Mouse (Mus musculus): ENCODE measurements around the gene Rassf10. TPM values are rescaled to one million over a fixed set of nuclear protein-coding genes. Genes with fewer than 3 reads are reported as not detected.

Gene Rassf10
- polyA plus RNA-seq (2014; fragmentation: Nextera tagmentation; extraction: Ambion mirVana): 2.7 and 2.8 TPM in 2 replicates

- WGBS: under 1% methylated on average over 41 of the region's 41 CpGs
- DNase-seq: peak; percentile 66
- no peaks in the 10 kb centered on the region for H3K36me3 ChIP-seq (ENCODE audit: control insufficient read depth, insufficient read depth, low read length)
- H3K27me3 ChIP-seq (ENCODE audit: control insufficient read depth, insufficient read depth, low read length): peaks cover 40% of the 10 kb centered on the region
- H3K4me3 ChIP-seq (replicated peaks; ENCODE audit: low read depth, low read length): peak within 1 kb of the TSS; percentile 41
- H3K9ac ChIP-seq (replicated peaks; ENCODE audit: low read length): peak within 1 kb of the TSS; percentile 43
- peaks cover 13% of the 10 kb centered on the region; the same call in 1 of the 2 replicates for H3K4me1 ChIP-seq (ENCODE audit: control insufficient read depth, insufficient read depth, low read length)
- no peak within 1 kb of the TSS for H3K27ac ChIP-seq (replicated peaks; ENCODE audit: low read depth, low read length)
- H3K9me3 ChIP-seq (ENCODE audit: control insufficient read depth, low read length): no peaks in the 10 kb centered on the region
- H3K4me2 ChIP-seq (ENCODE audit: low read length): peak within 1 kb of the TSS; percentile 71
- ATAC-seq (ENCODE audit: low FRiP score, low TSS enrichment): peak; percentile 57
Measured at GRCm38 (mm10) chr7:112953777-112954291, at the start of gene Rassf10. Gene Rassf10, plus strand, starts transcription at chr7:112953962.

GRCm38 (mm10) chr7:112906848-112907247 lies 46.9 kb upstream of the Rassf10 start:
- Histone ChIP-seq H3K27ac (replicated peaks; ENCODE audit: low read depth, low read length) (no peak overlapping the region), H3K4me1 (ENCODE audit: control insufficient read depth, insufficient read depth, low read length) (no peaks in the 10 kb centered on the region), H3K36me3 (ENCODE audit: control insufficient read depth, insufficient read depth, low read length) (no peaks in the 10 kb centered on the region), H3K9ac (replicated peaks; ENCODE audit: low read length) (no peak overlapping the region), H3K4me2 (ENCODE audit: low read length) (no peak overlapping the region), H3K9me3 (ENCODE audit: control insufficient read depth, low read length) (no peaks in the 10 kb centered on the region), H3K4me3 (replicated peaks; ENCODE audit: low read depth, low read length) (no peak overlapping the region), H3K27me3 (ENCODE audit: control insufficient read depth, insufficient read depth, low read length) (no peaks in the 10 kb centered on the region)
- no peak for ATAC-seq (ENCODE audit: low FRiP score, low TSS enrichment)
- DNase-seq: no peak
- WGBS: 79% methylated on average over 5 of the region's 5 CpGs

- H3K9me3 ChIP-seq (ENCODE audit: control insufficient read depth, low read length): no peaks in the 10 kb centered on the region
- H3K36me3 ChIP-seq (ENCODE audit: control insufficient read depth, insufficient read depth, low read length): no peaks in the 10 kb centered on the region
- 74% methylated on average over 2 of the region's 2 CpGs for WGBS
- DNase-seq (no peak), ATAC-seq (ENCODE audit: low FRiP score, low TSS enrichment) (no peak)
- H3K4me3 ChIP-seq (replicated peaks; ENCODE audit: low read depth, low read length): no peak overlapping the region
- H3K4me1 ChIP-seq (ENCODE audit: control insufficient read depth, insufficient read depth, low read length): no peaks in the 10 kb centered on the region
- H3K4me2 ChIP-seq (ENCODE audit: low read length): no peak overlapping the region
- no peak overlapping the region for H3K9ac ChIP-seq (replicated peaks; ENCODE audit: low read length)
- H3K27ac ChIP-seq (replicated peaks; ENCODE audit: low read depth, low read length): no peak overlapping the region
- H3K27me3 ChIP-seq (ENCODE audit: control insufficient read depth, insufficient read depth, low read length): no peaks in the 10 kb centered on the region
Measured at GRCm38 (mm10) chr7:112907468-112907867, 46.3 kb upstream of the Rassf10 start.

GRCm38 (mm10) chr7:112909164-112909563 lies 44.6 kb upstream of the Rassf10 start:
- ATAC-seq (ENCODE audit: low FRiP score, low TSS enrichment) (no peak), DNase-seq (no peak)
- H3K27ac ChIP-seq (replicated peaks; ENCODE audit: low read depth, low read length): no peak overlapping the region
- no peak overlapping the region for H3K9ac ChIP-seq (replicated peaks; ENCODE audit: low read length)
- H3K4me3 ChIP-seq (replicated peaks; ENCODE audit: low read depth, low read length): no peak overlapping the region
- no peaks in the 10 kb centered on the region for H3K36me3 ChIP-seq (ENCODE audit: control insufficient read depth, insufficient read depth, low read length)
- no peaks in the 10 kb centered on the region for H3K4me1 ChIP-seq (ENCODE audit: control insufficient read depth, insufficient read depth, low read length)
- H3K4me2 ChIP-seq (ENCODE audit: low read length): no peak overlapping the region
- no peaks in the 10 kb centered on the region for H3K27me3 ChIP-seq (ENCODE audit: control insufficient read depth, insufficient read depth, low read length)
- WGBS: 84% methylated on average over 10 of the region's 10 CpGs
- no peaks in the 10 kb centered on the region for H3K9me3 ChIP-seq (ENCODE audit: control insufficient read depth, low read length)

- Histone ChIP-seq H3K9ac (replicated peaks; ENCODE audit: low read length) (no peak overlapping the region), H3K4me3 (replicated peaks; ENCODE audit: low read depth, low read length) (no peak overlapping the region), H3K27me3 (ENCODE audit: control insufficient read depth, insufficient read depth, low read length) (no peaks in the 10 kb centered on the region), H3K4me1 (ENCODE audit: control insufficient read depth, insufficient read depth, low read length) (no peaks in the 10 kb centered on the region; the same call in 1 of the 2 replicates), H3K4me2 (ENCODE audit: low read length) (no peak overlapping the region), H3K36me3 (ENCODE audit: control insufficient read depth, insufficient read depth, low read length) (no peaks in the 10 kb centered on the region), H3K9me3 (ENCODE audit: control insufficient read depth, low read length) (no peaks in the 10 kb centered on the region), H3K27ac (replicated peaks; ENCODE audit: low read depth, low read length) (no peak overlapping the region)
- 91% methylated on average over 3 of the region's 3 CpGs for WGBS
- ATAC-seq (ENCODE audit: low FRiP score, low TSS enrichment) (no peak), DNase-seq (no peak)
Measured at GRCm38 (mm10) chr7:112912969-112913368, 40.8 kb upstream of the Rassf10 start.

GRCm38 (mm10) chr7:112915571-112915970 lies 38.2 kb upstream of the Rassf10 start:
- Histone ChIP-seq H3K27ac (replicated peaks; ENCODE audit: low read depth, low read length) (no peak overlapping the region), H3K4me1 (ENCODE audit: control insufficient read depth, insufficient read depth, low read length) (peaks cover 4% of the 10 kb centered on the region; the same call in 1 of the 2 replicates), H3K36me3 (ENCODE audit: control insufficient read depth, insufficient read depth, low read length) (no peaks in the 10 kb centered on the region), H3K9me3 (ENCODE audit: control insufficient read depth, low read length) (no peaks in the 10 kb centered on the region), H3K4me3 (replicated peaks; ENCODE audit: low read depth, low read length) (no peak overlapping the region), H3K27me3 (ENCODE audit: control insufficient read depth, insufficient read depth, low read length) (no peaks in the 10 kb centered on the region), H3K9ac (replicated peaks; ENCODE audit: low read length) (no peak overlapping the region), H3K4me2 (ENCODE audit: low read length) (no peak overlapping the region)
- DNase-seq: no peak
- no peak for ATAC-seq (ENCODE audit: low FRiP score, low TSS enrichment)
- 44% methylated on average over 4 of the region's 4 CpGs for WGBS

GRCm38 (mm10) chr7:112917613-112918278 lies 36.0 kb upstream of the Rassf10 start:
- DNase-seq (no peak), ATAC-seq (ENCODE audit: low FRiP score, low TSS enrichment) (no peak)
- no peaks in the 10 kb centered on the region for H3K36me3 ChIP-seq (ENCODE audit: control insufficient read depth, insufficient read depth, low read length)
- H3K27me3 ChIP-seq (ENCODE audit: control insufficient read depth, insufficient read depth, low read length): no peaks in the 10 kb centered on the region
- WGBS: 56% methylated on average over 10 of the region's 10 CpGs
- no peak overlapping the region for H3K4me2 ChIP-seq (ENCODE audit: low read length)
- H3K4me3 ChIP-seq (replicated peaks; ENCODE audit: low read depth, low read length): no peak overlapping the region
- no peak overlapping the region for H3K9ac ChIP-seq (replicated peaks; ENCODE audit: low read length)
- peaks cover 4% of the 10 kb centered on the region for H3K4me1 ChIP-seq (ENCODE audit: control insufficient read depth, insufficient read depth, low read length)
- no peak overlapping the region for H3K27ac ChIP-seq (replicated peaks; ENCODE audit: low read depth, low read length)
- no peaks in the 10 kb centered on the region for H3K9me3 ChIP-seq (ENCODE audit: control insufficient read depth, low read length)

- Histone ChIP-seq H3K4me2 (ENCODE audit: low read length) (peak overlapping the region; percentile 37), H3K9ac (replicated peaks; ENCODE audit: low read length) (no peak overlapping the region), H3K9me3 (ENCODE audit: control insufficient read depth, low read length) (no peaks in the 10 kb centered on the region), H3K27me3 (ENCODE audit: control insufficient read depth, insufficient read depth, low read length) (no peaks in the 10 kb centered on the region), H3K4me3 (replicated peaks; ENCODE audit: low read depth, low read length) (no peak overlapping the region), H3K36me3 (ENCODE audit: control insufficient read depth, insufficient read depth, low read length) (no peaks in the 10 kb centered on the region), H3K27ac (replicated peaks; ENCODE audit: low read depth, low read length) (no peak overlapping the region), H3K4me1 (ENCODE audit: control insufficient read depth, insufficient read depth, low read length) (peaks cover 4% of the 10 kb centered on the region)
- WGBS: 47% methylated on average over 22 of the region's 22 CpGs
- ATAC-seq (ENCODE audit: low FRiP score, low TSS enrichment): no peak; the same call in 1 of the 2 replicates
- DNase-seq: peak; percentile 53
Measured at GRCm38 (mm10) chr7:112918279-112918991, 35.3 kb upstream of the Rassf10 start.
